ENCODE assay signal across 17 mouse cellular contexts in genomic region chr17:30638996-30639395, GRCm38 (mm10).
"Had no signal": no experiment of that assay in that cellular context is flagged by ENCODE, and none has a peak within 500 bp of the region (broad histone marks: within the 10 kb centered on the region; RNA-seq: fewer than 3 reads in every experiment).

No protein-coding gene starts in this region.

- H3K27ac ChIP-seq: neural tube, embryonic 13.5 days; neural tube, embryonic 15.5 days had no signal

- DNase-seq: lung, embryonic 14.5 days; lung, postnatal 10 days; midbrain, embryonic 14.5 days; retina, postnatal 1 day; right cerebral cortex, adult 18-20 months; right cerebral cortex, postnatal 25 days; right cerebral cortex, postnatal 4 days; spleen, adult 18-20 months; thymus, adult 18-20 months; thymus, postnatal 14 days; thymus, postnatal 36 days had no signal

- H3K36me3 ChIP-seq: midbrain, embryonic 10.5 days; midbrain, embryonic 12.5 days; neural tube, embryonic 13.5 days; neural tube, embryonic 15.5 days had no signal

- H3K9ac ChIP-seq: lung, embryonic 14.5 days; midbrain, embryonic 12.5 days; neural tube, embryonic 13.5 days; neural tube, embryonic 15.5 days had no signal

- H3K4me1 ChIP-seq: neural tube, embryonic 13.5 days; neural tube, embryonic 15.5 days had no signal

- H3K9me3 ChIP-seq: midbrain, embryonic 10.5 days; midbrain, embryonic 12.5 days; neural tube, embryonic 13.5 days; neural tube, embryonic 15.5 days had no signal

- H3K4me3 ChIP-seq: midbrain, embryonic 10.5 days; midbrain, embryonic 12.5 days; myocyte; neural tube, embryonic 13.5 days; neural tube, embryonic 15.5 days had no signal

- H3K27me3 ChIP-seq: neural tube, embryonic 13.5 days; neural tube, embryonic 15.5 days had no signal

- H3K4me2 ChIP-seq: lung, embryonic 14.5 days; midbrain, embryonic 12.5 days; neural tube, embryonic 13.5 days; neural tube, embryonic 15.5 days had no signal

- ATAC-seq: midbrain, embryonic 16.5 days had no signal
